Mouse (Mus musculus) lung, postnatal 4 days (tissue): ENCODE results near the gene Unc45a.

Source experiments
- DNase-seq, 2 experiments: peaks; one replicate each; pipeline ENCODE4 v3.0.0; 2021

The Unc45a gene

DNA sequence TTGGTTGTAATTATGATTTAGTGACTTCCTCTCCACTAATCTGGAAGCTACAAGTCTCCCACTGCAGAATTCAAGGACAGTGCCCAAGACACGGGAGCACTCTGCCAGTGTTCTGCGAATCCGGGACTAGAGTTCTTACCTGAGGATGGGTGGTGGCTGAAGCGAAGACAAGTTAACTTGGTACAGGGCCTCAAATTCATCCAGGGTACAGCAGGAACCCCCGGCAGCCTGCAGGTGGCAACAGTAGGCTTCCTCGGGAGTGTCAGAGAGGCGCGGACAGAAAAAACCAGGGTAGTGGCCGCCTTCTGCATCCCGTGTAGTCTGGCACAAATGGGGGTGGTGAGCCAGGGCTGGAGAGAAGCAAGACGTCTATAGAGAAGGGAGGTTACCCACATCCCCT, at the start of gene Unc45a:
Unc45a (minus strand) TSS at position 213 of the 400 bp plus-strand sequence.
- peak; percentile 84 to 87 for DNase-seq

GRCm38 (mm10) chr7:80387633-80388543, 47.1 kb upstream of the Unc45a start, which contains the start of gene Fes:
Gene Fes (minus strand): TSS chr7:80387946.
- DNase-seq, result peak; percentile 88 to 89

DNA sequence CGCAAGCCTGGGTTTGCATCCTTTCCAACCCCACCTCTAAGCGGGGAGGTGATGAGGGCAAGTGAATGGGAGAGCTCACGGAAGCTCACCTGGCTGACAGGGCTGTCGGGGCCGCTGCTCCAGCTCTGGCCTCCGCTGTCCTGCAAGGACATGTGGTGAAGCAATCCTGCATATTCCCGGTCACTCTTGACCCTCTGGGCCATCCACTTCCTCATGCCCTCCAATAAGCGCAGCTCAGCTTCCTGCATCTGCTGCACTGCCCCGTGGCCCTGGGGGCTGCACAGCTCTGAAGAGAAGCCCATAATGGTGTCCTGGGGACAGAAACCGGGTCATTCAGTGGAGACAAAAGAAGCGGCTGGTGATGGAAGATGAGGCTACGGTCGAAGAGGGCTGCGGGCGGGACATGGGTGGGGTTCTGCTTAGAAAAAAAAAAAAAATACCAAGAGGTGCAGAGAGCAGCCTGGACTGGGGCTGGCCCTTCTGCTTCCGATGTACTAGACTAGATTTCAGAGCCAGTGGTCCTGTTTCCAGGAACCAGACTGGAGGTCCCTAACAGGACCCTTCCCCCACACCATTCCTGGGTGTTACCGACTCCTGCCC, 46.3 kb upstream of the Unc45a start:
- peak; percentile 61 to 63 for DNase-seq

GRCm38 (mm10) chr7:80386235-80386930, 45.6 kb upstream of the Unc45a start:
- peak; percentile 90 to 94 for DNase-seq

DNA sequence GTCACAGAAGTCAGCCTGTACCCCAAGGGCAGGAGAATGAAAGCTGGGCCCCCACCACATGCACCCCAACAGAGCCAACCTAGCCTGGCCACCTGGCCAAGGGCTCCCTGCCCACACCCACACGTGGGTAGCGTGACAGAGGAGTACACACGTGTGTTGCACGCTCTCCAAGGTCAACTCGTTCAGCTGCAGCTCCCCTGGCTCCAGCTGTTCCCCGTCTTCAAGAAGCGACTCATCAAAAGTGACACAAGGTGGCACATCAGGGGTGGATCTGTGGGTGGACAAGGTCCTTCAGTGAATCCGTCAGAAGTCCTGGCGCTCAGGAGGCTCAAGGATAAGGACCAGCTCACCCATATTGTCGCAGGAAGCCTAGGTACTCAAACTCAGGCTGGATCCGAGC, 42.1 kb upstream of the Unc45a start:
- DNase-seq, result no peak

GRCm38 (mm10) chr7:80379531-80379930, 38.7 kb upstream of the Unc45a start:
- DNase-seq, result peak in 1 of 2 experiments; percentile 51

GRCm38 (mm10) chr7:80377471-80377870, 36.7 kb upstream of the Unc45a start:
- peak in 1 of 2 experiments; percentile 80 for DNase-seq

GRCm38 (mm10) chr7:80376192-80376591, 35.4 kb upstream of the Unc45a start:
- DNase-seq, result no peak

DNA sequence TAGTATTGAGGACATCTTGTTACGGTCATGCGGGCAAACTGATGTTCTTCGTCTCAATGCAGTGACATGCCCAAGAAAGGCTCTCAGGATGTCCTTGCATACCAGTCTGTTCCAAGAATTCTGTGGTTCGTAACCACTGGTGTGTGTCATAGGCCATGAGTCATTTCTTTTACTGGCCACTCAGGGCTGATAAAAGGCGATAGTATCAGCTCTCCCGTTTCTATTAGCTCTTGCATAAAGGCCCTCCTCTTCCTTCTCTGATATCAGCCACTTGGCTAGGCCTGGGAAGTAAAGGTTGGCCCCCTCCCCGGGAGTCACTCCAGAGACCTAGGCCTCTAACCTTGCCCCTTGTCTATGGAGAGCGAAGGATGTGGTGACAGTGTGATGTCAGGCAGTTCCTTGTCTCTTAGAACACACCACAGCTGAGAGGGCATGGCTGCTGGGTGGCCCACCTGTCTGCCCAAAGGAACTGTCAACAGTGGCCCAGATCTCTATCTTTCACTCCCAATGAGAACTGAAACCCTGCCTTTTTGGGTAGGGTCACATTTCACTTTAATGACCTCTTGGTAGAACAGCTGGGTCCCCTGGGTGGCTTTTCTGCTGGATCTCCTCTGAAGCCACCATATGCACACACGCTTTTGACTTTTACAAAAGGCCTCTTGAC, 34.7 kb upstream of the Unc45a start:
- DNase-seq, result no peak

DNA sequence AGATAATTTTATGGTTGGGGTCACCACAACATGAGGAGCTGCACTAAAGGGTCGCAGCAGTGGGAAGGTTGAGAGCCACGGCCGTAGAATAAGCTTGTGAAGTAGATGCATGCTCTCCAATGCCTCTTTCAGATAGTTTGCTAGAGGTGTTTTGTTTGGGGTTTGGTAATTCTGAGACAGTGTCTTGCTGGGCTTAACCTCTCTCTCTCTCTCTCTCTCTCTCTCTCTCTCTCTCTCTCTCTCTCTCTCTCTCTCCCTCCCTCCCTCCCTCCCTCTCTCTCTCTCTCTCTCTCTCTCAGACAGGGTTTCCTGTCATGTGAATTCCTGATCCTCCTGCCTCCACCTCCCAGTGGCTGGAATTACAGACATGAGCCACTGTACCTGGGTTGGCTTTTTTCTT, 33.9 kb upstream of the Unc45a start:
- DNase-seq, result no peak

- no peak for DNase-seq
These were observed 33.5 kb upstream of the Unc45a start for GRCm38 (mm10) chr7:80374280-80374679.

GRCm38 (mm10) chr7:80373850-80374249, 33.0 kb upstream of the Unc45a start:
- DNase-seq, result no peak

GRCm38 (mm10) chr7:80373352-80373751, 32.5 kb upstream of the Unc45a start:
- no peak for DNase-seq

GRCm38 (mm10) chr7:80372667-80373066, 31.9 kb upstream of the Unc45a start:
- no peak for DNase-seq

DNA sequence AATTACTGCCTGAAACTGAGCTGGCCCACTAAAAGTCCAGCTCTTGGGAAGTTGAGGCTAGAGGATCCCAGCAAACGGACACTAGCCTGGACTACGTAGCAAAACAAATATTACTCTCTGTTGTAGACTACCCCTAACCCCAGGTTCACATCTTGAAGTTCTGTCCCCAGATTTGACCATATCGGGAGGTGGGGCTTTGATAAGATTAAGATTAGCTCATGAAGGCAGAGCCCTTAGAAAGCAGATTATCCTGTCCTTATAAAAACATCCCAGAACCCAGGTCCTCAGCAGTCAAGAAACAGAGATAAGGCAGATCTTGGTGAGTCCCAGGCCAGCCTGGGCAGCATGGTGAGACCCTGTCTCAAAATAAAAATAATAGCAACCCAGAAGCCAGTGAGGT, 31.4 kb upstream of the Unc45a start:
- DNase-seq, result no peak

- peak; percentile 91 for DNase-seq
These were observed 30.4 kb upstream of the Unc45a start, which contains the start of gene Man2a2 for GRCm38 (mm10) chr7:80371041-80371751. Gene Man2a2 (minus strand): TSS chr7:80371375.

DNA sequence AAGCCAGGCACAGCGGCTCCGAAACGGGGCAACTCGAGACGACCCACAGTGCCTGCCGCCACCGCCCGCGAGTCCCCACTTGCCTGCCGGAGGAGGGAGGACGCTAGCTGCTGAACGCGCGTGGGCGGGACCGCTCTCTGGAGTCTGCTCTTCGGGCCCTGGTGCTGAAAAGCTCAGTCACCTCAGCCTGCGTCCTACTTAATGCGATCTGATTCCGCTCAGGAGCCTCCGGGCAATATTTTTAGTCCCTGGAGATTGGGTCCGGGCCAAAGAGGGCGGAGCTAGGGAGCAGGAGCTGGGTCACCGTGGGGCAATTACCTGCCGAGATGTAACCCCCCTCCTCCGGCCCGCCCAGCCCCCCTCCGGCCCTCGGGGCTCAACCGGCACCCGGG, 29.8 kb upstream of the Unc45a start:
- peak; percentile 82 to 85 for DNase-seq

DNA sequence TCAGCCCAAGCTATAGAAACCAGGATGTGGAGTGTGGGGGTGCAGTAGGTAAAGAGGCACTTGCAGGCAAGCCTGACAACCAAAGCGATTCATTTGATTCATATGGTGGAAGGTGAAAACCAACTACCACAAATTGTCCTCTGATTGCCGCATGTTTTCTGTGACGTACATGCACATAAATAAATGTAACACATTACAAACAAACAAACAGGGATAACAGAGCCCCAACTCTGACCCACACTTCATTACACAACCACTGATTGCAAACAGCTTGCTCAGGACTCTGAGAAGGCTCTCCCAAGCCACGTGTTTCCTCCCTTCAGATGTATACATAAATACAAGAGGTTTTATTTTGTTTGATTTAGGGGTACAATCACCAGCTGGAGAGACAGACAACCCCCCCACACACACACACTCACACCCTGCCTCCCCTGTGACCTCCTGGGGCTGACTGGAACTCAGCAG, 29.2 kb upstream of the Unc45a start:
- DNase-seq, result no peak

GRCm38 (mm10) chr7:80369461-80369860, 28.7 kb upstream of the Unc45a start:
- no peak for DNase-seq

- no peak for DNase-seq
These were observed 28.0 kb upstream of the Unc45a start for GRCm38 (mm10) chr7:80368635-80369421.

DNA sequence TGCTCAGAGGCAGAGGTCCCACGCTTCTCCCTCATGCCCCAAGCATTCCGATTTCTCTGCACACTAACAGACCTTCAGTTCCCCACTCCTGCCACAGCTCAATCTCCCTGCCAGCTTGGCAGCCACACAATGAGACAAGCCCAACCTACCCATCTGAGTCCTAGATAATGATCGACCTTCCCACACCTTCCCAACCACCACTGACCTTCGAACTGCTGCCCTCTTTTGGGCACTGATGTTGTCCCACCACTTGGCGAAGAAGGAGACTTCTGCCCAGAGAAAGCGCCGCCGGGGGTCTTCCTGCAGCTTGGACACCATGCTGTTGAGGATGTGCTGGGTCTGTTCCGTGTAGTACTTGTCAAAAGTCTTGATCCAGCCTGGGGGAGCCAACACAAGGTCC, 27.2 kb upstream of the Unc45a start:
- no peak for DNase-seq
